Mouse (Mus musculus): ENCODE data around the gene Rere. TPM values are rescaled to one million over a fixed set of nuclear protein-coding genes. Genes with fewer than 3 reads are reported as not detected.
"Not testable (repeated sequence)": the region's sequence is repeated elsewhere in the genome, so short reads cannot be mapped to it uniquely, and the experiment has no call there.

Gene Rere
- total and polyA plus RNA-seq, 3 experiments = 19.3 to 46.4 (median 39.0) TPM

- Histone ChIP-seq H3K9ac (ENCODE audit: low read depth, low read length) (no peak overlapping the region), H3K79me2 (replicated peaks; ENCODE audit: control insufficient read depth, insufficient read depth, low read length) (no peaks in the 10 kb centered on the region), H3K4me1 (ENCODE audit: control insufficient read depth, insufficient read depth, low read length) (peaks cover 12% of the 10 kb centered on the region), H3K4me3 (no peak overlapping the region), H3K36me3 (ENCODE audit: control insufficient read depth, insufficient read depth, low read length) (no peaks in the 10 kb centered on the region), H3K27me3 (ENCODE audit: control insufficient read depth, insufficient read depth, low read length) (no peaks in the 10 kb centered on the region), H3K27ac (peak overlapping the region; percentile 12)
- WGBS = 17% methylated on average over 9 of the region's 9 CpGs
- no peak for TF ChIP-seq POLR2A (IDR thresholded peaks at IDR 0.05; ENCODE audit: insufficient read depth, low read depth, low read length)
- TF ChIP-seq EP300 (IDR thresholded peaks at IDR 0.05; ENCODE audit: insufficient read depth, low read depth, low read length) = peak; percentile 78
- intact Hi-C loops (cut with DNase I) = no loop called here
- peak; percentile 55 to 59 for DNase-seq
Measured at GRCm38 (mm10) chr4:150272725-150273124, 8.7 kb upstream of the Rere start.

DNA sequence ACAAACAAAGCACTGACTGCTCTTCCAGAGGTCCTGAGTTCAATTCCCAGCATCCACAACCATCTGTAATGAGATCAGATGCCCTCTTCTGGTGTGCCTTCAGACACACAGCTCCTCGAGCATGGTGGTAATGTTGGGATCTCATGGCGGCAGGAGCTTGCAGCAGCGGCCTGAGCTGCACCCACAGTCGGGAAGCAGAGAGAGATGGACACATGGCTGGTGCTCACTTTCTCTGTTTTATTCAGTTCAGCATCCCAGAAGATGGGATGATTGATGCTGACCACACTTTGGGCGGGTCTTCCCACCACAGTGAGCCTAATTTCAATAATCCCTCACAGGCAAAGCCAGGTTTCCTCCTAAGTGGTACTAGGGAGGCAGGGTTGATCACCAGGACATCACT lies 5.9 kb upstream of the Rere start:
- WGBS = 91% methylated on average over 5 of the region's 5 CpGs
- intact Hi-C loops (cut with DNase I) = no loop called here
- H3K9ac ChIP-seq (ENCODE audit: low read depth, low read length) = no peak overlapping the region
- no peak overlapping the region for H3K27ac ChIP-seq
- TF ChIP-seq CTCF (IDR thresholded peaks at IDR 0.05) = no peak
- TF ChIP-seq POLR2A (IDR thresholded peaks at IDR 0.05; ENCODE audit: insufficient read depth, low read depth, low read length) = no peak
- TF ChIP-seq EP300 (IDR thresholded peaks at IDR 0.05; ENCODE audit: insufficient read depth, low read depth, low read length) = no peak
- peaks cover 5% of the 10 kb centered on the region; the same call in 1 of the 2 replicates for H3K4me1 ChIP-seq (ENCODE audit: control insufficient read depth, insufficient read depth, low read length)
- H3K79me2 ChIP-seq (replicated peaks; ENCODE audit: control insufficient read depth, insufficient read depth, low read length) = no peaks in the 10 kb centered on the region
- no peak overlapping the region for H3K4me3 ChIP-seq
- no peaks in the 10 kb centered on the region for H3K36me3 ChIP-seq (ENCODE audit: control insufficient read depth, insufficient read depth, low read length)
- DNase-seq = no peak
- no peaks in the 10 kb centered on the region for H3K27me3 ChIP-seq (ENCODE audit: control insufficient read depth, insufficient read depth, low read length)

GRCm38 (mm10) chr4:150279336-150279735 lies 2.1 kb upstream of the Rere start:
- 81% methylated on average over 7 of the region's 7 CpGs for WGBS
- H3K27me3 ChIP-seq (ENCODE audit: control insufficient read depth, insufficient read depth, low read length); H3K27ac ChIP-seq; intact Hi-C loops (cut with DNase I); DNase-seq; H3K36me3 ChIP-seq (ENCODE audit: control insufficient read depth, insufficient read depth, low read length); H3K9ac ChIP-seq (ENCODE audit: low read depth, low read length); H3K4me3 ChIP-seq; H3K79me2 ChIP-seq (replicated peaks; ENCODE audit: control insufficient read depth, insufficient read depth, low read length); H3K4me1 ChIP-seq (ENCODE audit: control insufficient read depth, insufficient read depth, low read length): not testable (repeated sequence)

DNA sequence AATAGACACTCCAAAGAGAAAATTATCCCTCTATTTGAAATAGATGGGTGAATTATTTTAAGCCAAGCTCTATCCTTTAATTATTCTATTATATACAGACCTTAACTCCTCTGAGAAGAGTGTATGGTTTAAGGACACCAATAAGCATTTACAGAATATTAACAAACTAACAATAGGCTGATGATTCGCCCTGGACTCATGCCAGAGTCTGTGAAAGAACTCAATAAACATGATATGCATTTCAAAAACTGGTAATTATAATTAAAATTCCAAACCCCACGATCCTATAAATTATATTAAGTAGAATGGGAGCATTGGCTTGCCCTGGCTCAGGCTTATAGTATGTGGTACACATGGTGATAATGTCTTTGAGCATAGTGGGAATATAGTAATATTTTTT lies 1.4 kb upstream of the Rere start:
- H3K9ac ChIP-seq (ENCODE audit: low read depth, low read length) = no peak overlapping the region
- no peaks in the 10 kb centered on the region for H3K27me3 ChIP-seq (ENCODE audit: control insufficient read depth, insufficient read depth, low read length)
- H3K79me2 ChIP-seq (replicated peaks; ENCODE audit: control insufficient read depth, insufficient read depth, low read length) = no peaks in the 10 kb centered on the region
- DNase-seq = no peak
- no peak overlapping the region for H3K4me3 ChIP-seq
- TF ChIP-seq CTCF (IDR thresholded peaks at IDR 0.05) (no peak), POLR2A (IDR thresholded peaks at IDR 0.05; ENCODE audit: insufficient read depth, low read depth, low read length) (no peak), EP300 (IDR thresholded peaks at IDR 0.05; ENCODE audit: insufficient read depth, low read depth, low read length) (no peak)
- peaks cover 3% of the 10 kb centered on the region for H3K4me1 ChIP-seq (ENCODE audit: control insufficient read depth, insufficient read depth, low read length)
- intact Hi-C loops (cut with DNase I) = no loop called here
- WGBS = 72% methylated on average over 2 of the region's 2 CpGs
- H3K27ac ChIP-seq = no peak overlapping the region
- H3K36me3 ChIP-seq (ENCODE audit: control insufficient read depth, insufficient read depth, low read length) = peaks cover 2% of the 10 kb centered on the region; the same call in 1 of the 2 replicates

GRCm38 (mm10) chr4:150280459-150280858 lies 987 bp upstream of the Rere start:
- WGBS = 73% methylated on average over 4 of the region's 4 CpGs
- Histone ChIP-seq H3K27me3 (ENCODE audit: control insufficient read depth, insufficient read depth, low read length) (no peaks in the 10 kb centered on the region), H3K4me3 (peak overlapping the region; percentile 94), H3K79me2 (replicated peaks; ENCODE audit: control insufficient read depth, insufficient read depth, low read length) (no peaks in the 10 kb centered on the region), H3K4me1 (ENCODE audit: control insufficient read depth, insufficient read depth, low read length) (peaks cover 3% of the 10 kb centered on the region), H3K27ac (peak overlapping the region; percentile 91), H3K9ac (ENCODE audit: low read depth, low read length) (no peak overlapping the region), H3K36me3 (ENCODE audit: control insufficient read depth, insufficient read depth, low read length) (peaks cover 2% of the 10 kb centered on the region; the same call in 1 of the 2 replicates)
- intact Hi-C loops (cut with DNase I) = no loop called here
- TF ChIP-seq POLR2A (IDR thresholded peaks at IDR 0.05; ENCODE audit: insufficient read depth, low read depth, low read length) = no peak
- TF ChIP-seq EP300 (IDR thresholded peaks at IDR 0.05; ENCODE audit: insufficient read depth, low read depth, low read length) = no peak
- no peak for TF ChIP-seq CTCF (IDR thresholded peaks at IDR 0.05)
- no peak for DNase-seq

- intact Hi-C loops (cut with DNase I) = no loop called here
- DNase-seq = peak; percentile 59 to 73
Measured at GRCm38 (mm10) chr4:150281891-150282630, 615 bp downstream of the Rere start.

More at GRCm38 (mm10) chr4:150281891-150282630, 615 bp downstream of the Rere start:
- no peak for TF ChIP-seq CTCF (IDR thresholded peaks at IDR 0.05)
- TF ChIP-seq POLR2A (IDR thresholded peaks at IDR 0.05; ENCODE audit: insufficient read depth, low read depth, low read length) = no peak
- TF ChIP-seq EP300 (IDR thresholded peaks at IDR 0.05; ENCODE audit: insufficient read depth, low read depth, low read length) = no peak
- 1% methylated on average over 50 of the region's 50 CpGs for WGBS
- Histone ChIP-seq H3K79me2 (replicated peaks; ENCODE audit: control insufficient read depth, insufficient read depth, low read length) (peaks cover 1% of the 10 kb centered on the region; the same call in 1 of the 2 replicates), H3K27ac (peak overlapping the region; percentile 91), H3K27me3 (ENCODE audit: control insufficient read depth, insufficient read depth, low read length) (no peaks in the 10 kb centered on the region), H3K4me1 (ENCODE audit: control insufficient read depth, insufficient read depth, low read length) (peaks cover 3% of the 10 kb centered on the region), H3K9ac (ENCODE audit: low read depth, low read length) (peak overlapping the region; percentile 96), H3K36me3 (ENCODE audit: control insufficient read depth, insufficient read depth, low read length) (peaks cover 2% of the 10 kb centered on the region; the same call in 1 of the 2 replicates), H3K4me3 (peak overlapping the region; percentile 94)

All from heart, adult 2 months (tissue).